Mouse (Mus musculus): ENCODE results near the gene Prpf40b. TPM values are rescaled to one million over a fixed set of nuclear protein-coding genes. Genes with fewer than 3 reads are reported as not detected.

The Prpf40b gene
- polyA plus RNA-seq, 1 experiment from 2014 or later: 35.0 TPM

DNA sequence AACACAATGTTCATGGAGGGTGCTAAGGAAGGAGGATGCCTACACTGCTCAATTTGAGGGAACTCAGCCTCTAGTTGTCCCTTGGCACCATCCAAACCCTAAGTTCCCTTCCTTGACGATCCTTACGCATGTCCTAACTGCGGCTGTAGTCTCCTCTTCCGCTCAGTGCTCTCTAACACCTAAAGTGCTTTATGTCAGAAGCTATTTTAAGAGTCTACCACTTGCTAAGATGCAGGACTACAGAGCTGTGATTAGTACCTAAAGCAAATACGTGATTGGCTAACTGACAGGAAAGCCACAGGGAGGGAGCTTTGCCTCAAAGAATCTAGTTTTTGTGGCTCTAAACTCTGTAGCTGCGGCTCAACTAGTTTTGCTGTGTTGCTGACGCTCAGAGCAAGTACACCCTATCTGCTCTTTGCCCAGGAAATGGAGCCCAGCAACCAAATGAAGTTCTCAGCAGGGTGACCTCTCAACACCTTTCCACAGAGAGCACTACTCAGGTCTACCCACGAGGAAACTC is 41.0 kb downstream of the Prpf40b start:
- Histone ChIP-seq H3K27me3 (replicated peaks) (no peaks in the 10 kb centered on the region), H3K4me3 (replicated peaks) (no peak overlapping the region), H3K27ac (no peak overlapping the region), H3K4me2 (replicated peaks) (no peak overlapping the region), H3K36me3 (no peaks in the 10 kb centered on the region), H3K9ac (no peak overlapping the region), H3K4me1 (replicated peaks) (peaks cover 31% of the 10 kb centered on the region), H3K9me3 (no peaks in the 10 kb centered on the region)
- ATAC-seq: no peak
- 82% methylated on average over 8 of the region's 8 CpGs for WGBS

GRCm38 (mm10) chr15:99338916-99339315 is 44.0 kb downstream of the Prpf40b start:
- WGBS: 76% methylated on average over 2 of the region's 2 CpGs
- Histone ChIP-seq H3K9me3 (no peaks in the 10 kb centered on the region), H3K4me1 (replicated peaks) (peaks cover 33% of the 10 kb centered on the region), H3K27me3 (replicated peaks) (no peaks in the 10 kb centered on the region), H3K4me2 (replicated peaks) (no peak overlapping the region), H3K27ac (no peak overlapping the region), H3K36me3 (no peaks in the 10 kb centered on the region), H3K4me3 (replicated peaks) (no peak overlapping the region), H3K9ac (no peak overlapping the region)
- no peak for ATAC-seq

GRCm38 (mm10) chr15:99339669-99340068 is 44.8 kb downstream of the Prpf40b start:
- Histone ChIP-seq H3K27me3 (replicated peaks) (no peaks in the 10 kb centered on the region), H3K36me3 (no peaks in the 10 kb centered on the region), H3K27ac (no peak overlapping the region), H3K4me1 (replicated peaks) (peaks cover 30% of the 10 kb centered on the region), H3K9me3 (no peaks in the 10 kb centered on the region), H3K4me2 (replicated peaks) (no peak overlapping the region), H3K9ac (no peak overlapping the region), H3K4me3 (replicated peaks) (no peak overlapping the region)
- no peak for ATAC-seq
- 17% methylated on average over 6 of the region's 6 CpGs for WGBS

GRCm38 (mm10) chr15:99341102-99341501 is 46.2 kb downstream of the Prpf40b start:
- H3K27ac ChIP-seq: no peak overlapping the region
- no peaks in the 10 kb centered on the region for H3K36me3 ChIP-seq
- H3K4me3 ChIP-seq (replicated peaks): no peak overlapping the region
- H3K27me3 ChIP-seq (replicated peaks): no peaks in the 10 kb centered on the region
- 83% methylated on average over 3 of the region's 3 CpGs for WGBS
- H3K4me1 ChIP-seq (replicated peaks): peaks cover 35% of the 10 kb centered on the region
- no peaks in the 10 kb centered on the region for H3K9me3 ChIP-seq
- H3K9ac ChIP-seq: no peak overlapping the region
- no peak overlapping the region for H3K4me2 ChIP-seq (replicated peaks)
- ATAC-seq: no peak

- no peak overlapping the region for H3K9ac ChIP-seq
- H3K9me3 ChIP-seq: no peaks in the 10 kb centered on the region
- peaks cover 35% of the 10 kb centered on the region for H3K4me1 ChIP-seq (replicated peaks)
- 58% methylated on average over 9 of the region's 9 CpGs for WGBS
- no peak overlapping the region for H3K4me3 ChIP-seq (replicated peaks)
- no peak overlapping the region for H3K27ac ChIP-seq
- no peaks in the 10 kb centered on the region for H3K36me3 ChIP-seq
- ATAC-seq: no peak
- no peak overlapping the region for H3K4me2 ChIP-seq (replicated peaks)
- no peaks in the 10 kb centered on the region for H3K27me3 ChIP-seq (replicated peaks)
These were observed 47.5 kb downstream of the Prpf40b start for GRCm38 (mm10) chr15:99342194-99342981.

- WGBS: 37% methylated on average over 5 of the region's 5 CpGs
- H3K4me3 ChIP-seq (replicated peaks): no peak overlapping the region
- no peaks in the 10 kb centered on the region for H3K27me3 ChIP-seq (replicated peaks)
- no peak overlapping the region; the same call in 1 of the 2 replicates for H3K4me2 ChIP-seq (replicated peaks)
- H3K4me1 ChIP-seq (replicated peaks): peaks cover 35% of the 10 kb centered on the region
- no peaks in the 10 kb centered on the region for H3K36me3 ChIP-seq
- no peak overlapping the region for H3K9ac ChIP-seq
- peak overlapping the region; percentile 65 for H3K27ac ChIP-seq
- peak; percentile 49; the same call in 1 of the 2 replicates for ATAC-seq
- H3K9me3 ChIP-seq: no peaks in the 10 kb centered on the region
These were observed 48.7 kb downstream of the Prpf40b start for GRCm38 (mm10) chr15:99343414-99344147.

DNA sequence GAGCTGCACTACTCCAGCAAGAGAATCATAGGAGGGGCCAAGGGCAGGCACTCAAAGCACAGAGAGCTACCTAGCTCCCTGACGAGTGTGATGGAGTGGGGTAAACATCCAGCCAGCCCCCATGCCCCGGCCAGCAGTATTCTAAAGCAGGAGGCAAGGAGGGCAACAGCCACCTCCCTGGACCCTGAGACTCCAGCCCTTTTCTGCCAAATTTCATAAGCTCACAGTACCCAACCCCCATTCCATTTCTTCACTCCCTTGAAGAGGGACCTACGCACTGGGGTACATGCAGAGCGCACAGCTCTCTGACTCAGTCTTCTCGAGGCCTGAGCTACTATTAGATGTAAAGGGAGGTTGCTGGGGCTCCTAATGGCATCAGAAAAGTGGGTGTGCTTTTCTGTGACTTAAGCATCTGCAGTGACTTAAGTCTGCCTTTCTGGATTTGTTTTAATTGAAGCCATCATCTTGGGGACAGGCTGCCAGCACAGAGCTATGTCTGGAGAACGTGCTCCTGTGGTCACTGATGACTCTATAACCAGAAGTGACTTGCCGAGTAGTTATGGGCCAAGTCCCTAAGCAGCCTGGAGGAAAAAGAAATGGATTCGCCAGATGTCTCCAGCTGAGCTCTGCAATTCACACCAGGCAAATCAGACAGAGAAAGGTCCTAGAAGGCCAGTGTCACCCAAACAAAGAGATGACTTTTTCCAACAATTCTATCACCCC is 49.4 kb downstream of the Prpf40b start:
- Histone ChIP-seq H3K36me3 (no peaks in the 10 kb centered on the region), H3K9me3 (no peaks in the 10 kb centered on the region), H3K4me3 (replicated peaks) (no peak overlapping the region), H3K4me2 (replicated peaks) (no peak overlapping the region), H3K4me1 (replicated peaks) (peaks cover 35% of the 10 kb centered on the region), H3K27me3 (replicated peaks) (no peaks in the 10 kb centered on the region), H3K27ac (peak overlapping the region; percentile 65; the same call in 1 of the 2 replicates), H3K9ac (no peak overlapping the region)
- no peak for ATAC-seq
- WGBS: 47% methylated on average over 8 of the region's 8 CpGs

- H3K9me3 ChIP-seq: no peaks in the 10 kb centered on the region
- H3K4me3 ChIP-seq (replicated peaks): no peak overlapping the region
- no peak overlapping the region for H3K9ac ChIP-seq
- no peak overlapping the region for H3K4me2 ChIP-seq (replicated peaks)
- 0 out of 2 replicates have a peak overlapping the region, but pooled peaks have one; percentile 42 for H3K27ac ChIP-seq
- WGBS: 70% methylated on average over 4 of the region's 4 CpGs
- H3K36me3 ChIP-seq: no peaks in the 10 kb centered on the region
- no peaks in the 10 kb centered on the region for H3K27me3 ChIP-seq (replicated peaks)
- ATAC-seq: no peak
- peaks cover 41% of the 10 kb centered on the region for H3K4me1 ChIP-seq (replicated peaks)
These were observed 50.1 kb downstream of the Prpf40b start for GRCm38 (mm10) chr15:99344961-99345360.

- WGBS: 84% methylated on average over 6 of the region's 6 CpGs
- H3K27me3 ChIP-seq (replicated peaks): no peaks in the 10 kb centered on the region
- no peak overlapping the region for H3K4me2 ChIP-seq (replicated peaks)
- no peak for ATAC-seq
- 0 out of 2 replicates have a peak, but pooled peaks cover 8% of the 10 kb centered on the region for H3K4me1 ChIP-seq (replicated peaks)
- no peak overlapping the region for H3K4me3 ChIP-seq (replicated peaks)
- no peaks in the 10 kb centered on the region for H3K36me3 ChIP-seq
- H3K9ac ChIP-seq: no peak overlapping the region
- H3K27ac ChIP-seq: no peak overlapping the region
- H3K9me3 ChIP-seq: no peaks in the 10 kb centered on the region
These were observed 56.7 kb downstream of the Prpf40b start for GRCm38 (mm10) chr15:99351610-99352009.

DNA sequence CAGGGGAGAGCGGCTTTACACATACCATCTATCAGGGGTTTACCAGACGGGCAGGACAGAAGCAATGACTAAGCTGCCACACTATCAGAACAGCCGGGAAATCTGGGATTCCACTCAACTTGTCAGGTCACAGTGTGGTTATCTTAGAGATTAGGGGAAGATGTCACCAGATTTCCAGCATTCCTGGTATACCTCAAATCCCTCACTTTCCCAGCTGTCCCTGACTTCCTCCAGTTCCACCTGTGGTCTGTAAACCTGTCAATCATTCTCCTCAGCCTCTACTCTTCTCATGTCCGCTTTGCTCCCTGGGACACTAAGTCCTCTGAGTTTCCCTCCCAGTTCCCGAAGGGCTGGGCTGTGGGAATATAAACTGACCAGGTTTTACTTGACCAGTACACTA is 57.4 kb downstream of the Prpf40b start:
- Histone ChIP-seq H3K27ac (no peak overlapping the region), H3K36me3 (no peaks in the 10 kb centered on the region), H3K9me3 (no peaks in the 10 kb centered on the region), H3K4me2 (replicated peaks) (no peak overlapping the region), H3K27me3 (replicated peaks) (no peaks in the 10 kb centered on the region), H3K4me1 (replicated peaks) (0 out of 2 replicates have a peak, but pooled peaks cover 8% of the 10 kb centered on the region), H3K4me3 (replicated peaks) (no peak overlapping the region), H3K9ac (no peak overlapping the region)
- ATAC-seq: no peak
- 63% methylated on average over 5 of the region's 5 CpGs for WGBS

- Histone ChIP-seq H3K4me3 (replicated peaks) (no peak overlapping the region), H3K9ac (no peak overlapping the region), H3K36me3 (no peaks in the 10 kb centered on the region), H3K9me3 (no peaks in the 10 kb centered on the region), H3K4me2 (replicated peaks) (no peak overlapping the region), H3K4me1 (replicated peaks) (no peaks in the 10 kb centered on the region), H3K27ac (no peak overlapping the region), H3K27me3 (replicated peaks) (no peaks in the 10 kb centered on the region)
- 73% methylated on average over 6 of the region's 6 CpGs for WGBS
- no peak for ATAC-seq
These were observed 60.8 kb downstream of the Prpf40b start for GRCm38 (mm10) chr15:99355660-99356059.

GRCm38 (mm10) chr15:99356462-99356861 is 61.6 kb downstream of the Prpf40b start:
- Histone ChIP-seq H3K27me3 (replicated peaks) (no peaks in the 10 kb centered on the region), H3K36me3 (no peaks in the 10 kb centered on the region), H3K4me1 (replicated peaks) (no peaks in the 10 kb centered on the region), H3K9ac (no peak overlapping the region), H3K4me2 (replicated peaks) (no peak overlapping the region), H3K4me3 (replicated peaks) (no peak overlapping the region), H3K9me3 (no peaks in the 10 kb centered on the region), H3K27ac (no peak overlapping the region)
- 68% methylated on average over 6 of the region's 6 CpGs for WGBS
- ATAC-seq: no peak

Data from intestine, embryonic 15.5 days (tissue).